Mouse (Mus musculus): ENCODE measurements at regions not wholly inside any gene's neighbourhood (a gene's known extent, or its start where the extent isn't known, plus 50 kb on each side); places are given as distances from the start of the nearest gene placed in this dataset.

GRCm38 (mm10) chr12:20614766-20615165 is 375.5 kb upstream of the Asap2 start:
- peak; percentile 81 for DNase-seq (ENCODE audit: low read depth, low spot score)
